Mouse (Mus musculus) lung, adult 2 months (tissue): ENCODE measurements around the gene Psmd5.

Experiments used
- CTCF ChIP-seq: fragments of 200-500 bp; IDR thresholded peaks from 2 replicates; pipeline ENCODE4 v1.5.1; 2011; ENCODE audit warnings: mild to moderate bottlenecking, low read length, control low read depth; ENCODE audit not compliant: insufficient read depth
- POLR2A ChIP-seq: fragments of 200-500 bp; IDR thresholded peaks from 2 replicates; pipeline ENCODE4 v1.6.1; 2011; ENCODE audit warnings: low read depth, mild to moderate bottlenecking, control low read depth, low read length, borderline replicate concordance; ENCODE audit errors: extremely low read depth

DNA sequence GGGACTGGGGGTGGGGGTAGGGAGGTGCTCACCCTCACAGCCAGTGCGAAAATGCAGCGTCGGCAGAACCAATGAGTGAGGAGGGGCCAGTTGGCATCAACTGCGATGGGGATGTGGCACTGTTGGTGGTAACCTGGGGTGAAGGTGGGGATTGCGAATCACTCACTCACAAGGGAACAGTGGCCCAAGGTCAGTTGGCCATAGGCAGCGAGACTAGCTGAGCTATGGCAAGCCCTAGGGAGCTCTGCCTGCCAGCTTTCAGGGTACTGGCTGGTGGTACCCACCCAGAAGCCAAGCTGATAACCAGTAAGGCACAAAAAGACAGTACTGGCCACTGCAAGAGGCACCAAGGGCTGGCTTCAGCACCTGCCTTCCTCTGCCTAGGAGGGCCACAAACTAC, 31.7 kb upstream of the Psmd5 start:
- no peak for TF ChIP-seq CTCF
- no peak for TF ChIP-seq POLR2A
